Mouse (Mus musculus) urinary bladder, postnatal 36 days (tissue): ENCODE measurements around the gene Ccdc159.

Source experiments
- DNase-seq, 2 experiments: peaks; one replicate each; pipeline ENCODE4 v3.0.0; 2022; ENCODE audit warnings: low spot score in 2 of 2, mixed read lengths in 1 of 2

Ccdc159 gene

GRCm38 (mm10) chr9:21927208-21927753 lies at the start of gene Ccdc159, which contains the start of gene Tmem205:
Gene Ccdc159, plus strand, starts transcription at chr9:21927471.
Gene Tmem205, minus strand, starts transcription at chr9:21927556.
- DNase-seq: peak; percentile 86 to 94

- no peak for DNase-seq
These were observed 38.0 kb upstream of the Ccdc159 start for GRCm38 (mm10) chr9:21889229-21889628.

- DNase-seq: peak in 1 of 2 experiments; percentile 68
These were observed 25.9 kb upstream of the Ccdc159 start for GRCm38 (mm10) chr9:21901223-21901820.

GRCm38 (mm10) chr9:21904031-21904430 lies 23.2 kb upstream of the Ccdc159 start:
- no peak for DNase-seq

- DNase-seq: no peak
These were observed 19.1 kb upstream of the Ccdc159 start for GRCm38 (mm10) chr9:21908216-21908615.

- DNase-seq: no peak
These were observed 17.6 kb upstream of the Ccdc159 start for GRCm38 (mm10) chr9:21909474-21910223.

GRCm38 (mm10) chr9:21916851-21917492 lies 10.3 kb upstream of the Ccdc159 start:
- DNase-seq: no peak

- DNase-seq: peak in 1 of 2 experiments; percentile 43
These were observed 9.7 kb upstream of the Ccdc159 start for GRCm38 (mm10) chr9:21917493-21918034.

GRCm38 (mm10) chr9:21918035-21918592 lies 9.2 kb upstream of the Ccdc159 start, which contains the start of gene Rab3d:
Gene Rab3d, minus strand, starts transcription at chr9:21918192.
- peak; percentile 95 to 97 for DNase-seq

GRCm38 (mm10) chr9:21918692-21919384 lies 8.4 kb upstream of the Ccdc159 start:
- no peak for DNase-seq

GRCm38 (mm10) chr9:21923036-21923435 lies 4.2 kb upstream of the Ccdc159 start:
- DNase-seq: no peak

- no peak for DNase-seq
These were observed 3.7 kb upstream of the Ccdc159 start for GRCm38 (mm10) chr9:21923490-21924098.

- DNase-seq: peak; percentile 85 to 95
These were observed 3.2 kb upstream of the Ccdc159 start for GRCm38 (mm10) chr9:21924099-21924493.

- no peak for DNase-seq
These were observed 2.2 kb upstream of the Ccdc159 start for GRCm38 (mm10) chr9:21925034-21925433.

GRCm38 (mm10) chr9:21925506-21925905 lies 1.8 kb upstream of the Ccdc159 start:
- DNase-seq: no peak

GRCm38 (mm10) chr9:21926155-21926554 lies 1.1 kb upstream of the Ccdc159 start:
- peak in 1 of 2 experiments; percentile 33 for DNase-seq

- no peak for DNase-seq
These were observed 487 bp upstream of the Ccdc159 start for GRCm38 (mm10) chr9:21926784-21927183.

- no peak for DNase-seq
These were observed 1.9 kb downstream of the Ccdc159 start for GRCm38 (mm10) chr9:21929208-21929607.

GRCm38 (mm10) chr9:21932006-21932405 lies 4.7 kb downstream of the Ccdc159 start:
- DNase-seq: no peak

- DNase-seq: no peak
These were observed 5.3 kb downstream of the Ccdc159 start for GRCm38 (mm10) chr9:21932445-21933137.
